Mouse (Mus musculus) C2C12 (cell line): ENCODE data around the gene Fkbp2.

ENCODE experiments used
- CEBPB ChIP-seq: IDR thresholded peaks from one replicate; pipeline ENCODE4 v1.6.1; 2011; ENCODE audit warnings: low read depth, mild to moderate bottlenecking, control low read depth, moderate library complexity
- CTCF ChIP-seq: IDR thresholded peaks from one replicate; pipeline ENCODE4 v1.5.1; 2011; ENCODE audit not compliant: control insufficient read depth, insufficient read depth, insufficient read length
- FOSL1 ChIP-seq: IDR thresholded peaks from one replicate; pipeline ENCODE4 v1.8.0; 2011; ENCODE audit warnings: mild to moderate bottlenecking, low read length; ENCODE audit not compliant: poor library complexity, insufficient read depth, severe bottlenecking
- MAX ChIP-seq: IDR thresholded peaks from one replicate; pipeline ENCODE4 v1.6.1; 2011; ENCODE audit warnings: mild to moderate bottlenecking, control low read depth
- MYOD1 ChIP-seq: IDR thresholded peaks from one replicate; pipeline ENCODE4 v1.6.1; 2011; ENCODE audit warnings: low read depth; ENCODE audit not compliant: control insufficient read depth, insufficient read length
- MYOG ChIP-seq: IDR thresholded peaks from one replicate; pipeline ENCODE4 v1.6.1; 2011; ENCODE audit not compliant: control insufficient read depth, insufficient read length; ENCODE audit errors: extremely low read depth
- USF1 ChIP-seq: IDR thresholded peaks from one replicate; pipeline ENCODE4 v1.6.1; 2011; ENCODE audit warnings: low read depth, mild to moderate bottlenecking, control low read depth, moderate library complexity

DNA sequence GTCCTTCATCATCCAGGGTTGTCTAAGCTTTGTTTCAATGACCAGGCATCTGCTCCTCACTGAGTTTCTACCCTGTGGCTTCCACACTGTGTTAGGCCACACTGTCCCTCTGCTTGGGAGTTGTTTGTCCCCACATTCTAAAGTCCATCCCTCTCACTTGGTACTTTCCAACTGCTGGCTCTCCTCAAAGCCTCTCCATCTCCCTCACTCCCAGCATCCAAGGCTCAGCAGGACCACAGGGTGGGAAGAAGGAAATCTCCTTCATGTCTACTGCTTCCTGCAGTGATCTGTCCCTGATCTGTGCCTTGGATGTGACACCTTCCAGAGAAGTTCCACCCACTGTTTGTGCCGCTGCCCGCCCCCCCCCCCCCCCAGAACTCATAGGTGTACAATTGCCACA, 49.3 kb downstream of the Fkbp2 start:
- no peak for TF ChIP-seq USF1
- no peak for TF ChIP-seq CTCF
- no peak for TF ChIP-seq CEBPB
- no peak for TF ChIP-seq MAX
- no peak for TF ChIP-seq FOSL1
- TF ChIP-seq MYOD1: no peak
- TF ChIP-seq MYOG: no peak
